In genomic region chr7:80857181-80857580, GRCm38 (mm10) we compare ENCODE assay signal across 8 mouse cellular contexts. TPM values are rescaled to one million over a fixed set of nuclear protein-coding genes. Genes with fewer than 3 reads are reported as not detected.
DNase-seq lines count a peak whose midpoint lies in the region; ATAC-seq and TF ChIP-seq lines count a peak whose summit lies in the region.

No protein-coding gene starts in this region.

- H3K4me3 ChIP-seq in heart, embryonic 12.5 days, result no peak overlapping the region
- H3K4me3 ChIP-seq in heart, adult 2 months, result no peak overlapping the region

- intact Hi-C loops in heart, adult 2 months (cut with DNase I), result loop anchor here (1.0 to 5.0 kb wide), 2 partner anchors 298 to 485 kb away; no protein-coding TSS in a partner anchor

- peak; percentile 82; the same call in 1 of the 2 replicates for TF ChIP-seq EP300 in heart, adult 2 months (IDR thresholded peaks at IDR 0.05; ENCODE audit: insufficient read depth, low read depth, low read length)

- no peak overlapping the region for H3K27ac ChIP-seq in heart, embryonic 12.5 days (ENCODE audit: poor library complexity, severe bottlenecking)
- no peak overlapping the region for H3K27ac ChIP-seq in heart, adult 2 months

- TF ChIP-seq CTCF in heart, adult 2 months (IDR thresholded peaks at IDR 0.05), result peak; percentile 96

- peaks cover 11% of the 10 kb centered on the region for H3K4me1 ChIP-seq in heart, embryonic 12.5 days (replicated peaks)
- H3K4me1 ChIP-seq in heart, adult 2 months (ENCODE audit: control insufficient read depth, insufficient read depth, low read length), result peaks cover 2% of the 10 kb centered on the region

- 22% methylated on average over 6 of the region's 6 CpGs for WGBS in heart, embryonic 12.5 days
- WGBS in heart, adult 2 months, result 11% methylated on average over 6 of the region's 6 CpGs

- H3K79me2 ChIP-seq in heart, adult 2 months (replicated peaks; ENCODE audit: control insufficient read depth, insufficient read depth, low read length), result 0 out of 2 replicates have a peak, but pooled peaks cover 1% of the 10 kb centered on the region

- H3K36me3 ChIP-seq in heart, embryonic 12.5 days, result no peaks in the 10 kb centered on the region
- H3K36me3 ChIP-seq in heart, adult 2 months (ENCODE audit: control insufficient read depth, insufficient read depth, low read length), result no peaks in the 10 kb centered on the region

- no peaks in the 10 kb centered on the region for H3K27me3 ChIP-seq in heart, embryonic 12.5 days (replicated peaks)
- no peaks in the 10 kb centered on the region for H3K27me3 ChIP-seq in heart, adult 2 months (ENCODE audit: control insufficient read depth, insufficient read depth, low read length)

- H3K9ac ChIP-seq in heart, embryonic 12.5 days, result no peak overlapping the region
- no peak overlapping the region for H3K9ac ChIP-seq in heart, adult 2 months (ENCODE audit: low read depth, low read length)

- 0 out of 2 replicates have a peak, but pooled peaks cover 2% of the 10 kb centered on the region for H3K9me3 ChIP-seq in heart, embryonic 12.5 days (replicated peaks)

- TF ChIP-seq POLR2A in heart, adult 2 months (IDR thresholded peaks at IDR 0.05; ENCODE audit: insufficient read depth, low read depth, low read length), result no peak

- no peak overlapping the region for H3K4me2 ChIP-seq in heart, embryonic 12.5 days

- no peak for ATAC-seq in heart, embryonic 12.5 days (ENCODE audit: insufficient number of reproducible peaks, low FRiP score)
- ATAC-seq in activated CD4-positive, CD25-positive, alpha-beta regulatory T cell, adult 4 months, result peak; percentile 40

- DNase-seq in heart, adult 18-20 months, result peak; percentile 79 to 90
- peak; percentile 52 to 76 for DNase-seq in cerebellum, postnatal 4 days (ENCODE audit: low spot score in 2 of 2)
- DNase-seq in heart, adult 2 months, result peak; percentile 77 to 85
- DNase-seq in layer of hippocampus, adult 9-11 months, result peak; percentile 73
- DNase-seq in lung, postnatal 4 days, result peak; percentile 72 to 86
- DNase-seq in spleen, postnatal 10 days (ENCODE audit: low spot score in 2 of 2), result peak; percentile 63 to 85

RNA-seq across cellular contexts. Expression of gene Zscan2, which starts 3.5 kb away (rescaled TPM):
- total RNA-seq in heart, adult 18-20 months (2021), result 1 to 10 TPM; 3.7 to 6.4 TPM
- polyA plus RNA-seq in heart, embryonic 12.5 days (2016; fragmentation: Nextera tagmentation; extraction: Ambion mirVana), result 2.0 and 2.4 TPM in 2 replicates
- polyA plus RNA-seq in activated CD4-positive, CD25-positive, alpha-beta regulatory T cell, adult 4 months (2017; shearing (Covaris generic)), result 1 to 10 TPM; 3.0 to 3.3 TPM
- total RNA-seq in heart, adult 2 months (2021), result 1 to 10 TPM; 5.7 to 6.3 TPM
- polyA plus RNA-seq in heart, adult 2 months (2012; rRNA removed), result 3.0 and 4.0 TPM in 2 replicates

RNA-seq across cellular contexts. Expression of gene Iqgap1, which starts 31.4 kb away (rescaled TPM):
- 10 to 100 TPM; 32.7 to 35.3 TPM for total RNA-seq in heart, adult 18-20 months (2021)
- polyA plus RNA-seq in heart, embryonic 12.5 days (2016; fragmentation: Nextera tagmentation; extraction: Ambion mirVana), result 41.3 and 42.0 TPM in 2 replicates
- 100 to 1,000 TPM; 203 to 267 TPM for polyA plus RNA-seq in activated CD4-positive, CD25-positive, alpha-beta regulatory T cell, adult 4 months (2017; shearing (Covaris generic))
- 10 to 100 TPM; 33.5 to 35.8 TPM for total RNA-seq in heart, adult 2 months (2021)
- 34.8 and 47.5 TPM in 2 replicates for polyA plus RNA-seq in heart, adult 2 months (2012; rRNA removed)

RNA-seq across cellular contexts. Expression of gene Wdr73, which starts 43.9 kb away (rescaled TPM):
- total RNA-seq in heart, adult 18-20 months (2021), result 1 to 10 TPM; 7.5 to 8.6 TPM
- 18.8 and 19.9 TPM in 2 replicates for polyA plus RNA-seq in heart, embryonic 12.5 days (2016; fragmentation: Nextera tagmentation; extraction: Ambion mirVana)
- 10 to 100 TPM; 22.5 to 27.1 TPM for polyA plus RNA-seq in activated CD4-positive, CD25-positive, alpha-beta regulatory T cell, adult 4 months (2017; shearing (Covaris generic))
- 1 to 10 TPM; 4.3 to 7.2 TPM for total RNA-seq in heart, adult 2 months (2021)
- 7.7 and 10.7 TPM in 2 replicates for polyA plus RNA-seq in heart, adult 2 months (2012; rRNA removed)

RNA-seq across cellular contexts. Expression of gene Nmb, which starts 47.7 kb away (rescaled TPM):
- total RNA-seq in heart, adult 18-20 months (2021), result 10 to 100 TPM in 1 of 2 experiments, 1 to 10 TPM in 1; 9.2 to 10.8 TPM
- 3.6 and 3.7 TPM in 2 replicates for polyA plus RNA-seq in heart, embryonic 12.5 days (2016; fragmentation: Nextera tagmentation; extraction: Ambion mirVana)
- 10 to 100 TPM; 58.7 to 67.5 TPM for polyA plus RNA-seq in activated CD4-positive, CD25-positive, alpha-beta regulatory T cell, adult 4 months (2017; shearing (Covaris generic))
- total RNA-seq in heart, adult 2 months (2021), result 1 to 10 TPM; 7.5 to 9.8 TPM
- 4.2 and 4.9 TPM in 2 replicates for polyA plus RNA-seq in heart, adult 2 months (2012; rRNA removed)
